Mouse (Mus musculus) liver, embryonic 14.5 days (tissue): ENCODE data around the gene Aoc3.

Experiments
- CTCF ChIP-seq: IDR thresholded peaks from 2 replicates; pipeline ENCODE4 v1.5.1; 2016; ENCODE audit warnings: antibody characterized with exemption, low read depth, control low read depth
- EP300 ChIP-seq: IDR thresholded peaks from 2 replicates; pipeline ENCODE4 v1.6.1; 2016; ENCODE audit warnings: antibody characterized with exemption, low read depth

- TF ChIP-seq CTCF (no peak), EP300 (no peak)
Measured at GRCm38 (mm10) chr11:101315082-101315650, 15.2 kb upstream of the Aoc3 start.
